Mouse (Mus musculus) spleen, adult 2 months (tissue): Measurements from ENCODE around the gene Inpp4a. TPM values are rescaled to one million over a fixed set of nuclear protein-coding genes. Genes with fewer than 3 reads are reported as not detected.

Experiments
- DNase-seq, 2 experiments: peaks; one replicate each; pipeline versions ENCODE4 v3.0.0 to v3.0.0-alpha.2; 2012 to 2021; ENCODE audit warnings: low spot score in 2 of 2, low read depth in 1 of 2
- H3K27ac ChIP-seq: fragments of 200-500 bp; 2 replicates; pipeline ENCODE4 v1.5.1; 2012; ENCODE audit warnings: low read length, inconsistent platforms; ENCODE audit not compliant: insufficient read depth
- H3K27me3 ChIP-seq: fragments of 200-500 bp; 2 replicates; pipeline ENCODE4 v1.6.1; 2012; ENCODE audit warnings: mild to moderate bottlenecking, moderate library complexity, low read length, inconsistent platforms; ENCODE audit not compliant: control insufficient read depth, insufficient read depth
- H3K36me3 ChIP-seq: fragments of 200-500 bp; 2 replicates; pipeline ENCODE4 v1.6.1; 2012; ENCODE audit warnings: mild to moderate bottlenecking, low read length, inconsistent platforms; ENCODE audit not compliant: control insufficient read depth, insufficient read depth
- H3K4me1 ChIP-seq: fragments of 200-500 bp; 2 replicates; pipeline ENCODE4 v1.6.1; 2011; ENCODE audit warnings: inconsistent platforms; ENCODE audit not compliant: control insufficient read depth, insufficient read depth, insufficient read length
- H3K4me3 ChIP-seq: fragments of 200-500 bp; 2 replicates; pipeline ENCODE4 v1.5.1; 2011; ENCODE audit warnings: mild to moderate bottlenecking, inconsistent platforms; ENCODE audit not compliant: insufficient read depth, insufficient read length; ENCODE audit errors: extremely low read depth
- CTCF ChIP-seq: fragments of 200-500 bp; IDR thresholded peaks from 2 replicates; pipeline ENCODE4 v1.5.1; 2011; ENCODE audit warnings: mild to moderate bottlenecking, inconsistent platforms; ENCODE audit not compliant: insufficient read depth, insufficient read length, insufficient replicate concordance; ENCODE audit errors: extremely low read depth
- POLR2A ChIP-seq: fragments of 200-500 bp; IDR thresholded peaks from 2 replicates; pipeline ENCODE4 v1.6.1; 2011; ENCODE audit warnings: low read depth, low read length, inconsistent platforms
- WGBS: fragments of 180-500 bp; shearing (Covaris S2); methylation state at CpG from one replicate; pipeline ENCODE4 v1.1.7; 2018; 5-methylcytosine and 5-hydroxymethylcytosine counted together
- polyA plus RNA-seq: library from polyadenylated mRNA; depleted of rRNA; stranded (reverse); fragments of >200 nt; gene quantifications from 2 replicates; pipeline ENCODE4 v1.2.3, GENCODE M21; 2012

Gene Inpp4a
- polyA plus RNA-seq, 1 experiment, result 14.0 TPM

GRCm38 (mm10) chr1:37342524-37342923 is 42.9 kb downstream of the Inpp4a start:
- Histone ChIP-seq H3K27ac (no peak overlapping the region), H3K36me3 (no peaks in the 10 kb centered on the region), H3K27me3 (no peaks in the 10 kb centered on the region), H3K4me1 (peaks cover 2% of the 10 kb centered on the region; the same call in 1 of the 2 replicates), H3K4me3 (no peak overlapping the region)
- DNase-seq, result no peak
- WGBS, result 96% methylated on average over 8 of the region's 8 CpGs
- no peak for TF ChIP-seq POLR2A
- TF ChIP-seq CTCF, result no peak

DNA sequence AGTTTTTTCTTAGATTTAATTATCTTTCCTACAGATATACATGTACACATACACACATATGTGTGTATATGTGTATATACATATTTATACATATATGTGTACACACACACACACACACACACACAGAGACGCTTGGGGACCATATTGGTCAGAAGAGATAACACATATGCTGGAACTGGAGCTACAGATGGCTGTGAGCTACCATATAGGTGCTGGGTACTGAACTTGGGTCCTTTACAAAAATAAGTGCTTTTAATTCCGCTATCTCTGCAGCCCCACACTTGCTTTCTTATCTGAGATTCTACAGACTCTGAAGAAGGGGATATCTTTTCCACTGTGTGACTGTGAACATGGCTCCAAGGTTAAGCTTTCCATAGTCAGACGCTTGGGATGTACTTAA is 43.6 kb downstream of the Inpp4a start:
- Histone ChIP-seq H3K27ac (no peak overlapping the region), H3K4me1 (peaks cover 2% of the 10 kb centered on the region; the same call in 1 of the 2 replicates), H3K36me3 (no peaks in the 10 kb centered on the region), H3K27me3 (no peaks in the 10 kb centered on the region), H3K4me3 (no peak overlapping the region)
- DNase-seq, result no peak
- whole genome bisulfite sequencing, result 88% methylated on average over 3 of the region's 3 CpGs
- no peak for TF ChIP-seq POLR2A
- no peak for TF ChIP-seq CTCF

- no peak overlapping the region for H3K4me3 ChIP-seq
- no peaks in the 10 kb centered on the region for H3K27me3 ChIP-seq
- no peak for DNase-seq
- H3K4me1 ChIP-seq, result peaks cover 2% of the 10 kb centered on the region; the same call in 1 of the 2 replicates
- H3K36me3 ChIP-seq, result no peaks in the 10 kb centered on the region
- WGBS, result 48% methylated on average over 6 of the region's 6 CpGs
- TF ChIP-seq POLR2A (no peak), CTCF (no peak)
- H3K27ac ChIP-seq, result no peak overlapping the region
Observed at GRCm38 (mm10) chr1:37344223-37344916, 44.7 kb downstream of the Inpp4a start.

DNA sequence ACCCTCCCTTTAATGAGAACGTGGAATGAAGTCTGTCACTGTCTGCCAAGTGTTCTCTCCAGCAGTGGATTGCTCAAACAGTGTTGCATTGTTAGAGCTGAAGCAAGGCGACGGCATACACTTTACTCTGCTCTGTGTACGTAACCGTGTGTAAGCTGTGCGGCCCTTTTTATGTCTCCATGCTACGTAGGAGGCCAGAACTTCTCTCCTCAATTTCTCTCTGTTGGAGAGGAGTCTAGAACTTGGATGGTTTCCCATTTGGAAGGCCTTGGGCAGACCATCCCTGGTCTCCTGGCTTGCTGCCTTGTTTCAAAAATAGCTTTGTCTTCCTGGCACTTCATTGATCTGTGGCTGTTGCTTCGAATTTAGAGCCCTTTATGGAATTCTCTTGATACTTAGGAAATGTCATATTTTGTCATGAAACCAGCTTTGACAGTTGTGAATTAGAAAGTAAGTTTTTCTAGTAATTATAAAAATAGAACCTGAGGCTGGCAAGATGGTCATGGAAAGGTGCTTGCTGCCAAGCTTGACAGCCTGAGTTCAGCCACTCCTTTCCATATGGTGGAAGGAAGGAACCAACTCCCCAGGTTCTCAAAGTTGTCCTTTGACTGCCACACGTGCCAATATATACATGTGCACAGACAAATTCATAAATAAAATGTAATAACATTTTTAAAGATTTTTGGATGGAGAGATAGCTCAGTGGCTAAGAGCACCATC is 47.9 kb downstream of the Inpp4a start:
- no peak for TF ChIP-seq POLR2A
- TF ChIP-seq CTCF, result no peak
- 78% methylated on average over 9 of the region's 9 CpGs for WGBS
- Histone ChIP-seq H3K27ac (no peak overlapping the region), H3K27me3 (no peaks in the 10 kb centered on the region), H3K4me3 (no peak overlapping the region), H3K4me1 (peaks cover 2% of the 10 kb centered on the region; the same call in 1 of the 2 replicates), H3K36me3 (no peaks in the 10 kb centered on the region)
- DNase-seq, result no peak

GRCm38 (mm10) chr1:37350886-37351651 is 51.4 kb downstream of the Inpp4a start:
- Histone ChIP-seq H3K4me1 (peaks cover 2% of the 10 kb centered on the region; the same call in 1 of the 2 replicates), H3K27ac (no peak overlapping the region), H3K4me3 (no peak overlapping the region), H3K36me3 (no peaks in the 10 kb centered on the region), H3K27me3 (no peaks in the 10 kb centered on the region)
- no peak for TF ChIP-seq CTCF
- no peak for TF ChIP-seq POLR2A
- 88% methylated on average over 7 of the region's 7 CpGs for WGBS
- DNase-seq, result no peak

DNA sequence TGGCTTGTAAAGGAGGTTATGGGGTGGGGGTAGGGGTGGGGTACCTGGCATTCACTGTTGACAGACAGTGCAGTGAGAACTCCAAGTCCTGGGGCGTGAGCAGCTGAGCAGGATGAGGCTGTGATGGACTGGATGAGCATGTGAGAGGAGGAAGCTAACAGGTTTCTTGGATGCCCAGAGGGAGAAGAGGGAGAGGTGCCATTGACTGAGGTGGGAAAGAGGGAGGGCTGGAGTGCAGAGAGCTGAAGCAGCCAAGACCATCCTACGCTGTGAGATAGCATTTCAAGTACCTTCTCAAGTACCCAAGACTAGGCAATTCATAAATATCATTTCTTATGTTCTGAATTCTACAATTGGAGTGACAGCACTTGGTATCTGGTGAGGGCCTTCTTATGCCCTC is 52.3 kb downstream of the Inpp4a start:
- TF ChIP-seq CTCF (no peak), POLR2A (no peak)
- 96% methylated on average over 2 of the region's 2 CpGs for WGBS
- Histone ChIP-seq H3K4me3 (no peak overlapping the region), H3K27me3 (no peaks in the 10 kb centered on the region), H3K36me3 (no peaks in the 10 kb centered on the region), H3K27ac (no peak overlapping the region), H3K4me1 (no peaks in the 10 kb centered on the region)
- no peak for DNase-seq
